Mouse (Mus musculus) MEL (cell line): ENCODE data around the gene D630003M21Rik.

Source experiments
- BHLHE40 ChIP-seq: IDR thresholded peaks from 2 replicates; pipeline ENCODE4 v1.6.1; 2012; ENCODE audit warnings: low read depth, mild to moderate bottlenecking, inconsistent platforms, low read length, improper control_type of control experiment, borderline replicate concordance
- CTCF ChIP-seq, 3 experiments: IDR thresholded peaks in 2 of 3; conservative IDR thresholded peaks in 1 of 3; 2 replicates each; pipeline ENCODE4 v1.5.1; 2011 to 2012; ENCODE audit warnings: low read length in 3 of 3, low read depth in 2 of 3, mild to moderate bottlenecking in 2 of 3, improper control_type of control experiment in 1 of 3, inconsistent platforms in 1 of 3, mixed read lengths in 1 of 3, moderate library complexity in 1 of 3; ENCODE audit not compliant: control insufficient read depth in 1 of 3, insufficient read depth in 1 of 3, poor library complexity in 1 of 3, severe bottlenecking in 1 of 3
- GATA1 ChIP-seq: IDR thresholded peaks from 2 replicates; pipeline ENCODE4 v1.6.1; 2011; ENCODE audit warnings: low read depth, low read length, improper control_type of control experiment
- JUND ChIP-seq: IDR thresholded peaks from 2 replicates; pipeline ENCODE4 v1.6.1; 2011; ENCODE audit warnings: low read depth, mild to moderate bottlenecking, improper control_type of control experiment, low read length
- KAT2A ChIP-seq: conservative IDR thresholded peaks from 2 replicates; pipeline ENCODE4 v1.6.1; 2012; ENCODE audit warnings: low read depth, low read length, improper control_type of control experiment, inconsistent platforms
- MYB ChIP-seq: IDR thresholded peaks from 2 replicates; pipeline ENCODE4 v1.6.1; 2011; ENCODE audit warnings: mild to moderate bottlenecking, low read depth, low read length, improper control_type of control experiment
- MYC ChIP-seq: IDR thresholded peaks from 2 replicates; pipeline ENCODE4 v1.6.1; 2011; ENCODE audit warnings: low read depth, mild to moderate bottlenecking, low read length, improper control_type of control experiment, moderate library complexity
- POLR2A ChIP-seq, 2 experiments: IDR thresholded peaks; 2 replicates each; pipeline ENCODE4 v1.6.1; 2011 to 2012; ENCODE audit warnings: low read length in 2 of 2, mild to moderate bottlenecking in 2 of 2, control low read depth in 1 of 2, improper control_type of control experiment in 1 of 2, low read depth in 1 of 2, moderate library complexity in 1 of 2; ENCODE audit not compliant: control insufficient read depth in 1 of 2, insufficient read depth in 1 of 2, poor library complexity in 1 of 2
- POLR2AphosphoS5 ChIP-seq: IDR thresholded peaks from 2 replicates; pipeline ENCODE4 v1.6.1; 2012; ENCODE audit warnings: low read depth, borderline replicate concordance, mild to moderate bottlenecking, inconsistent platforms, low read length, moderate library complexity, mixed read lengths
- RAD21 ChIP-seq: IDR thresholded peaks from 2 replicates; pipeline ENCODE4 v1.6.1; 2011; ENCODE audit warnings: mild to moderate bottlenecking, low read depth, low read length, improper control_type of control experiment
- TAL1 ChIP-seq: IDR thresholded peaks from 2 replicates; pipeline ENCODE4 v1.6.1; 2012; ENCODE audit warnings: mild to moderate bottlenecking, inconsistent platforms, low read length, moderate library complexity, mixed read lengths
- TBP ChIP-seq: IDR thresholded peaks from 2 replicates; pipeline ENCODE4 v1.8.0; 2011; ENCODE audit warnings: low read depth, low read length, improper control_type of control experiment

DNA sequence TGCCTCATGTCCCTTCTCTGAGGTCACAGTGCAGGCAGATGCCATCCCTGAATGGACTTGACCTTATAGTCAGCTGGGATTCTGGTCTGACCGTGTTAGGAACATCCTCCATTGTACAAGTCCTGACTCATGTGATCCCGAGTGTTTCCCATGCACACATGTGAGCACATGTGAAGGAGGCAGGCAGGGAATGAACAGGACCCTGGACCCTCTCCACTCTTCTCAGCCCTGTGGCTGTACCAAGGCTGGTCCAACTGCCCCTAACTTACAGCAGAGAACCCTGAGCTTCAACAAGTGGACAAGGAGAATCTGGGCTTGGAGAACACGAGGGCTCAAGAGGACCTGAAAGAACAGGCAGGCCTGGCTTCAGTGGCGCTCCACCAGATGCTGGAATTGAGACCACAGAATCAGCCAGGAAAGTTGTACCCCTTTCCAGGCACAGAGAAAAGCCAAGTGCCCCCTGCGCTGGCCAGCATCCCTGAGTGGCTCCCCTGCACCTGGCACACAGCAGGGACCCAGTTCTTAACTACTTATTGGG is 83.4 kb downstream of the D630003M21Rik start:
- TF ChIP-seq CTCF (IDR thresholded peaks at IDR 0.05 in 2 of 3, conservative IDR thresholded peaks at IDR 0.05 in 1 of 3; ENCODE audit: control insufficient read depth in 1 of 3, insufficient read depth in 1 of 3, low read depth in 2 of 3, low read length in 3 of 3, poor library complexity in 1 of 3, severe bottlenecking in 1 of 3) (no peak), POLR2A (IDR thresholded peaks at IDR 0.05; ENCODE audit: control insufficient read depth in 1 of 2, insufficient read depth in 1 of 2, low read depth in 1 of 2, low read length in 2 of 2, poor library complexity in 1 of 2) (no peak), TAL1 (no peak), POLR2AphosphoS5 (no peak), KAT2A (no peak), RAD21 (no peak), JUND (no peak), MYB (no peak), TBP (no peak), GATA1 (no peak), MYC (no peak), BHLHE40 (no peak)
